Mouse (Mus musculus): Measurements from ENCODE around the gene Pex1. TPM values are rescaled to one million over a fixed set of nuclear protein-coding genes. Genes with fewer than 3 reads are reported as not detected.
A peak's percentile ranks its signal among the peaks of the same experiment; 100 is the strongest.
"Not testable (repeated sequence)": the region's sequence is repeated elsewhere in the genome, so short reads cannot be mapped to it uniquely, and the experiment has no call there.

The Pex1 gene
- polyA plus RNA-seq, 1 experiment from 2014 or later, result 15.9 TPM

- no peaks in the 10 kb centered on the region; the same call in 1 of the 2 replicates for H3K9me3 ChIP-seq
- DNase-seq (ENCODE audit: extremely low spot score, low spot score), result no peak
- H3K27ac ChIP-seq, result no peak overlapping the region
- no peaks in the 10 kb centered on the region for H3K4me1 ChIP-seq
- WGBS, result 95% methylated on average over 9 of the region's 9 CpGs
- peaks cover 59% of the 10 kb centered on the region for H3K36me3 ChIP-seq (replicated peaks)
- no peaks in the 10 kb centered on the region for H3K27me3 ChIP-seq (ENCODE audit: poor library complexity, severe bottlenecking)
- no peak overlapping the region for H3K4me3 ChIP-seq
Measured at GRCm38 (mm10) chr5:3607114-3607513, 11.2 kb downstream of the Pex1 start.

DNA sequence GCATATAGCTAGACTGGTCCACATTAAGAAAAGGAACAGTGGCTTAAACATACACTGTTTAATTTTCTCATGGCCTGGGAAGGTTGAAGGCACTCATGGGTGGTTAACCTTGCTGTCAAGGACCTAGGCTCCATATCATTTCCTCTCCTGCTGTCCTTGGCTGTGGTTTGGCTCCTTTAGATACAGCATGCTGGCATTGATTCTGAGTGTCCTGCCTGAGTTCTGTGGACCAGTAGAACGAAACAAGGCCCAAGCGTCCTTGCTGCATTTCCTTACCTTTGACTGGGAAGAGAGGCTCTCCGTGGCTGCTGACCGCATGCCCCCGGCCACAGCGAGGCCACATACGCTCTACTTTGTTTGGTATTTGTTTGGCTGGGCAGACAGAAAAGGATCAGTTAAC, 13.4 kb downstream of the Pex1 start:
- no peaks in the 10 kb centered on the region for H3K4me1 ChIP-seq
- no peak overlapping the region for H3K4me3 ChIP-seq
- no peaks in the 10 kb centered on the region; the same call in 1 of the 2 replicates for H3K9me3 ChIP-seq
- WGBS, result 95% methylated on average over 7 of the region's 7 CpGs
- H3K27me3 ChIP-seq (ENCODE audit: poor library complexity, severe bottlenecking), result no peaks in the 10 kb centered on the region
- H3K27ac ChIP-seq, result no peak overlapping the region
- peaks cover 67% of the 10 kb centered on the region for H3K36me3 ChIP-seq (replicated peaks)
- DNase-seq (ENCODE audit: extremely low spot score, low spot score), result no peak

DNA sequence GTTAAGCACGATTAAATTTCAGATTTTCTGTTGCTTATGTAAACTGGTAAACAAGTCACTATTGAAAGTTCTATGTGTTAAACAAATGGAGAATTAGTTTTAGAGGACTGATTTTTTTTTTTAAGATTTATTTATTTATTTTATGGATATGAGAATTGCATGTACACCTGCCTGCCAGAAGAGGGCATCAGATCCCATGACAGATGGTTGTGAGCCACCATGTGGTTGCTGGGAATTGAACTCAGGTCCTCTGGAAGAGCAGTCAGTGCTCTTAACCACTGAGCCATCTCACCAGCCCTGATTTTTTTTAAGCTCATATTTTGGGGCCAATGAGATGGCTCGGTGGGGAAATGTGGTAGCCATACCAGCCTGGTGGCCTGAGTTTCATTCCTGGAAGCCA, 16.0 kb downstream of the Pex1 start:
- H3K9me3 ChIP-seq; H3K27me3 ChIP-seq (ENCODE audit: poor library complexity, severe bottlenecking); DNase-seq (ENCODE audit: extremely low spot score, low spot score); H3K27ac ChIP-seq; H3K4me1 ChIP-seq; H3K4me3 ChIP-seq: not testable (repeated sequence)
- H3K36me3 ChIP-seq (replicated peaks), result peaks cover 65% of the 10 kb centered on the region
- 90% methylated on average over 2 of the region's 2 CpGs for WGBS

GRCm38 (mm10) chr5:3620486-3620885, 24.6 kb downstream of the Pex1 start:
- no peak overlapping the region for H3K27ac ChIP-seq
- H3K4me3 ChIP-seq, result no peak overlapping the region
- no peaks in the 10 kb centered on the region for H3K4me1 ChIP-seq
- no peaks in the 10 kb centered on the region for H3K9me3 ChIP-seq
- DNase-seq (ENCODE audit: extremely low spot score, low spot score), result no peak
- peaks cover 51% of the 10 kb centered on the region for H3K36me3 ChIP-seq (replicated peaks)
- WGBS, result 90% methylated on average over 7 of the region's 7 CpGs
- H3K27me3 ChIP-seq (ENCODE audit: poor library complexity, severe bottlenecking), result no peaks in the 10 kb centered on the region

GRCm38 (mm10) chr5:3630055-3630454, 34.2 kb downstream of the Pex1 start:
- Histone ChIP-seq H3K4me1 (no peaks in the 10 kb centered on the region), H3K9me3 (no peaks in the 10 kb centered on the region), H3K27ac (no peak overlapping the region), H3K36me3 (replicated peaks) (peaks cover 54% of the 10 kb centered on the region), H3K4me3 (no peak overlapping the region), H3K27me3 (ENCODE audit: poor library complexity, severe bottlenecking) (no peaks in the 10 kb centered on the region)
- no peak for DNase-seq (ENCODE audit: extremely low spot score, low spot score)
- WGBS, result 96% methylated on average over 5 of the region's 5 CpGs

DNA sequence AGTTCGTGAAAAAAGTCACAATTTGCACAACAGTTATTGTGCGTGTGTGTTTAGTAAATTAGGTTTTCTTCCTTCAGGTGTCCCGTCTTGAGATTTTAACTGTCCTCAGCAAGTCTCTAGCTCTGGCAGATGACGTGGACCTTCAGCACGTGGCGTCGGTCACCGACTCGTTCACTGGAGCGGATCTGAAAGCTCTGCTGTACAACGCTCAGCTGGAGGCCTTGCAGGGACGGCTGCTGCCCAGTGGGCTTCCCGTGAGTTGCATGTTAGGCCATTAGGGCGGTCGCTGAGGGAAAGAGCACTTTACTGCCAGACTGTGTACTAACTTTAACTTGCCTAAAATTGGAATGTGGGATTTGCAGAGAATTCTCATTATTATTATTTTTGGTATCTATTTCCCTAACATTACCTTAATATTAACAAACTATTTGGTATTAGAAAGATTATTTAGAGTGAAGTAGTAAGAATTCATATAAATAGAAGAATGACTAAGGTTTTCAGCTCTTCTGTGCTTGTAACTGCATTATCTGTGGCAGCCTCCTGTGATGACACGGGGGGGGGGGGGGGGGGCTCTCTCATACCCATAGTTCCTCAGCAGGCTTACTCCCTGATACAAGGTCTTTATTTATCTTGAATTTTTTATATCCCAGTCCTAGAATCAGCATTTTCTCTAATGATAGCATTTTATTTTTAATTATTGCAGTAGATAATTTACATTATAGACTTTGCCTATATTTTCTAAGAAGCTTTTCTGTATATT, 35.8 kb downstream of the Pex1 start:
- Histone ChIP-seq H3K4me3 (no peak overlapping the region), H3K27ac (no peak overlapping the region), H3K36me3 (replicated peaks) (peaks cover 56% of the 10 kb centered on the region), H3K4me1 (no peaks in the 10 kb centered on the region), H3K9me3 (no peaks in the 10 kb centered on the region), H3K27me3 (ENCODE audit: poor library complexity, severe bottlenecking) (no peaks in the 10 kb centered on the region)
- WGBS, result 79% methylated on average over 16 of the region's 16 CpGs
- DNase-seq (ENCODE audit: extremely low spot score, low spot score), result no peak

DNA sequence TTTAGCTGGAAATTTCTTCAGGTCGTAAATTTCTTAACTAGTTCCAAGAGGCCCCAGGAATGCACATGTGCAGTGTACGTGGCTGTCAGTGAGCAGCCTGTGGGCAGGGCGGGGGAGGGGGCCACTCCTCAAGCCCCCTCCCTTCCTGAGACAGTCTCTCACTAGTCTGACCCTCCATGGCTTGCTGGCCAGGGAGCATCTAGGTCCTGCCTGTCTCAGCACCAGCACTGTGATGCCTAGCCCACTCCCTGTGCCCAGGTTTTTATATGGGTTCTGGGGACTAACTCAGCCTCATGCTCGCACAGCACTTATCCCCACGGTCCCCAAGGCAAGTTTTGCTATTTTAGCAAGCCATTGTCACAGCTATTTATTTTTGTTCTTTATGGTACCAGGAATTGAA, 36.4 kb downstream of the Pex1 start:
- Histone ChIP-seq H3K9me3 (no peaks in the 10 kb centered on the region), H3K4me3 (no peak overlapping the region), H3K4me1 (no peaks in the 10 kb centered on the region), H3K27me3 (ENCODE audit: poor library complexity, severe bottlenecking) (no peaks in the 10 kb centered on the region), H3K27ac (no peak overlapping the region), H3K36me3 (replicated peaks) (peaks cover 60% of the 10 kb centered on the region)
- no peak for DNase-seq (ENCODE audit: extremely low spot score, low spot score)
- WGBS, result 85% methylated on average over 5 of the region's 5 CpGs

GRCm38 (mm10) chr5:3633315-3633714, 37.4 kb downstream of the Pex1 start:
- Histone ChIP-seq H3K4me3 (no peak overlapping the region), H3K27me3 (ENCODE audit: poor library complexity, severe bottlenecking) (no peaks in the 10 kb centered on the region), H3K9me3 (no peaks in the 10 kb centered on the region), H3K36me3 (replicated peaks) (peaks cover 66% of the 10 kb centered on the region), H3K27ac (no peak overlapping the region), H3K4me1 (no peaks in the 10 kb centered on the region)
- WGBS, result 95% methylated on average over 13 of the region's 13 CpGs
- DNase-seq (ENCODE audit: extremely low spot score, low spot score), result no peak

- H3K9me3 ChIP-seq, result no peaks in the 10 kb centered on the region
Measured at GRCm38 (mm10) chr5:3633951-3634350, 38.1 kb downstream of the Pex1 start.

DNA sequence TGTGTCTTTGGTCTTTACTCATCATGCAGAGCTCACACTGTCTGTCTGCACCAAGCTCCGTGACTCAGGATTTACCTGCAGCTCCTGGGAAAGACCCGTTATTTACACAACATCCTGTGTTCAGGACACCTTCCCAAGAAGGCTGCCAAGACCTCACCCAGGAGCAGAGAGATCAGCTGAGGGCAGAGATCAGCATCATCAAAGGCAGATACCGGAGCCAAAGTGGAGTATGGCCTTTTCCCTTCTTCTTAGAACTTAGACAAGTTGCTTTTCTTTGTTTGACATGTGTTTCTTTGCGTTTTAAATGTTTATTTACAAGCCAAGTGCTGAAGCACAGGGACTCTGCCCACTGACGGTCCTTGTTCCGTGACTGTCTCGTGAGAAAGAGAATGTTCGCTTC, 39.4 kb downstream of the Pex1 start:
- Histone ChIP-seq H3K9me3 (no peaks in the 10 kb centered on the region), H3K27me3 (ENCODE audit: poor library complexity, severe bottlenecking) (no peaks in the 10 kb centered on the region), H3K4me1 (no peaks in the 10 kb centered on the region), H3K4me3 (no peak overlapping the region), H3K27ac (no peak overlapping the region), H3K36me3 (replicated peaks) (peaks cover 73% of the 10 kb centered on the region)
- DNase-seq (ENCODE audit: extremely low spot score, low spot score), result no peak
- 87% methylated on average over 8 of the region's 8 CpGs for WGBS

More at GRCm38 (mm10) chr5:3633951-3634350, 38.1 kb downstream of the Pex1 start:
- DNase-seq (ENCODE audit: extremely low spot score, low spot score), result no peak
- Histone ChIP-seq H3K4me1 (no peaks in the 10 kb centered on the region), H3K27ac (no peak overlapping the region), H3K27me3 (ENCODE audit: poor library complexity, severe bottlenecking) (no peaks in the 10 kb centered on the region), H3K4me3 (no peak overlapping the region), H3K36me3 (replicated peaks) (peaks cover 68% of the 10 kb centered on the region)
- 75% methylated on average over 4 of the region's 4 CpGs for WGBS

DNA sequence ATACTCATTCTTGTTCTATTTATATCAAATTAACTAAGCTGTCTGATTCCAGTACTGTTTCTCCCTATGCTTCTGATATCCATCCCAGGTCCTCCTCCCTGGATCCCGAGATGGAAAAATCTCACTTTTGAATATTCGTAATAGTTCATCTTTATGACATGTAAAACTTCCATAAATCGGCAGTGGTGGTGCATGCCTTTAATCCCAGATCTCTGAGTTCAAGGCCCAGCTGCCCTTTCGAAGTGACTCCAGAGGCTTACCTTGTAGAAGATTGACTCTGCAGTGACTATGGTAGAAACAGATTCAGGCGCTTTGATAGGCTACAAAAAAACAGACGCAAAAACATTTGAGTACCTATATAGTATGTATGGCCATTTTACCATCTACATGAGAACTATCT, 48.8 kb downstream of the Pex1 start:
- WGBS, result 94% methylated on average over 6 of the region's 6 CpGs
- Histone ChIP-seq H3K27me3 (ENCODE audit: poor library complexity, severe bottlenecking) (no peaks in the 10 kb centered on the region), H3K9me3 (0 out of 2 replicates have a peak, but pooled peaks cover 2% of the 10 kb centered on the region), H3K4me1 (peaks cover 13% of the 10 kb centered on the region), H3K36me3 (replicated peaks) (peaks cover 60% of the 10 kb centered on the region), H3K4me3 (no peak overlapping the region), H3K27ac (no peak overlapping the region)
- no peak for DNase-seq (ENCODE audit: extremely low spot score, low spot score)

DNA sequence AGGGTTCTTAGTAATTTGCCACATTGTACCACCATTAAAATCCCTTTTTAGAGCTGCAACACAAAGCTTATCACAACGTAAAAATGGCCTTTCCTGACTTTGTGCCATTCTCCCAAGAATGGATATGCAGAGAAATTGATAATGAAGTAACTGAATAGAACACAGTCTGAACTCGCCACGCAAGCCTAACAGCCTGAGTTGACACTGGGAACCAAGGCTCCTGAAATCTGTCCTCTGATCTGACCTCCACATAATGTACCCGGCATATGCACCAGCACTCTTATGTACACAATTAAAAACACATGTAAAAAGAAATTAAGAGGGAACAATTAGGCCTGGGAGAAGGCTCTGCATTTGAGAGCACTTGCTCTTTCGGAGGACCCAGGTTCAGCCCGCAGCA, 49.5 kb downstream of the Pex1 start:
- Histone ChIP-seq H3K27me3 (ENCODE audit: poor library complexity, severe bottlenecking) (no peaks in the 10 kb centered on the region), H3K36me3 (replicated peaks) (peaks cover 53% of the 10 kb centered on the region), H3K27ac (no peak overlapping the region), H3K4me3 (peak overlapping the region; percentile 96; the same call in 1 of the 2 replicates), H3K4me1 (peaks cover 13% of the 10 kb centered on the region), H3K9me3 (0 out of 2 replicates have a peak, but pooled peaks cover 2% of the 10 kb centered on the region)
- no peak for DNase-seq (ENCODE audit: extremely low spot score, low spot score)
- WGBS, result 86% methylated on average over 6 of the region's 6 CpGs

- 40% methylated on average over 6 of the region's 6 CpGs for WGBS
Measured at GRCm38 (mm10) chr5:3646539-3646938, 50.7 kb downstream of the Pex1 start.

More at GRCm38 (mm10) chr5:3646539-3646938, 50.7 kb downstream of the Pex1 start:
- DNase-seq (ENCODE audit: extremely low spot score, low spot score), result no peak
- Histone ChIP-seq H3K27me3 (ENCODE audit: poor library complexity, severe bottlenecking) (no peaks in the 10 kb centered on the region), H3K9me3 (0 out of 2 replicates have a peak, but pooled peaks cover 2% of the 10 kb centered on the region), H3K36me3 (replicated peaks) (peaks cover 41% of the 10 kb centered on the region), H3K4me3 (peak overlapping the region; percentile 96), H3K4me1 (peaks cover 13% of the 10 kb centered on the region), H3K27ac (peak overlapping the region; percentile 96)
